Mouse (Mus musculus) myocyte (in vitro differentiated cells): ENCODE data around the gene Ccng1.

ENCODE experiments used
- MAX ChIP-seq: IDR thresholded peaks from one replicate; pipeline ENCODE4 v1.6.1; 2011; ENCODE audit warnings: low read depth, mild to moderate bottlenecking, control low read depth
- MYOD1 ChIP-seq, 3 experiments: IDR thresholded peaks; one replicate each; pipeline ENCODE4 v1.6.1; 2011; ENCODE audit warnings: control low read depth in 2 of 3, low read depth in 2 of 3, mild to moderate bottlenecking in 2 of 3, moderate library complexity in 1 of 3; ENCODE audit not compliant: insufficient read length in 2 of 3, control insufficient read depth in 1 of 3
- POLR2A ChIP-seq: IDR thresholded peaks from one replicate; pipeline ENCODE4 v1.6.1; 2011; ENCODE audit warnings: low read depth, mild to moderate bottlenecking, control low read depth, moderate library complexity; ENCODE audit not compliant: insufficient read length
- POLR2AphosphoS2 ChIP-seq: IDR thresholded peaks from one replicate; pipeline ENCODE4 v1.6.1; 2011; ENCODE audit warnings: low read depth, control low read depth; ENCODE audit not compliant: insufficient read length
- REST ChIP-seq: IDR thresholded peaks from one replicate; pipeline ENCODE4 v1.6.1; 2011; ENCODE audit warnings: mild to moderate bottlenecking, control low read depth, moderate library complexity; ENCODE audit not compliant: insufficient read depth, insufficient read length
- TCF12 ChIP-seq: IDR thresholded peaks from one replicate; pipeline ENCODE4 v1.6.1; 2011; ENCODE audit warnings: mild to moderate bottlenecking, control low read depth; ENCODE audit not compliant: poor library complexity, insufficient read depth, severe bottlenecking
- TCF3 ChIP-seq: IDR thresholded peaks from one replicate; pipeline ENCODE4 v1.6.1; 2011; ENCODE audit warnings: low read depth, control low read depth; ENCODE audit not compliant: insufficient read length

GRCm38 (mm10) chr11:40753836-40754235 lies 1.3 kb downstream of the Ccng1 start:
- TF ChIP-seq TCF3 (no peak), POLR2A (no peak), MYOD1 (IDR thresholded peaks at IDR 0.05; ENCODE audit: control insufficient read depth in 1 of 3, insufficient read length in 2 of 3, low read depth in 2 of 3) (no peak), REST (no peak), MAX (no peak), TCF12 (no peak), POLR2AphosphoS2 (no peak)
